Mouse (Mus musculus) lung, adult 2 months (tissue): ENCODE results near the gene Maml2. TPM values are rescaled to one million over a fixed set of nuclear protein-coding genes. Genes with fewer than 3 reads are reported as not detected.

Experiments used
- DNase-seq: peaks from one replicate; pipeline ENCODE4 v3.0.0; 2022
- H3K4me1 ChIP-seq: fragments of 200-500 bp; 2 replicates; pipeline ENCODE4 v1.6.1; 2011; ENCODE audit warnings: low read length; ENCODE audit not compliant: control insufficient read depth, insufficient read depth
- H3K4me3 ChIP-seq: fragments of 200-500 bp; replicated peaks from 2 replicates; pipeline ENCODE3; 2011; ENCODE audit warnings: low read depth, mild to moderate bottlenecking, control low read depth, low read length; ENCODE audit errors: extremely low read depth
- CTCF ChIP-seq: fragments of 200-500 bp; IDR thresholded peaks from 2 replicates; pipeline ENCODE4 v1.5.1; 2011; ENCODE audit warnings: mild to moderate bottlenecking, low read length, control low read depth; ENCODE audit not compliant: insufficient read depth
- POLR2A ChIP-seq: fragments of 200-500 bp; IDR thresholded peaks from 2 replicates; pipeline ENCODE4 v1.6.1; 2011; ENCODE audit warnings: low read depth, mild to moderate bottlenecking, control low read depth, low read length, borderline replicate concordance; ENCODE audit errors: extremely low read depth
- WGBS: fragments of 180-500 bp; shearing (Covaris S2); methylation state at CpG from one replicate; pipeline ENCODE4 v1.1.7; 2018; 5-methylcytosine and 5-hydroxymethylcytosine counted together
- polyA plus RNA-seq: library from polyadenylated mRNA; depleted of rRNA; stranded (reverse); fragments of >200 nt; gene quantifications from 2 replicates; pipeline ENCODE4 v1.2.3, GENCODE M21; 2012

Maml2 gene
- polyA plus RNA-seq, 1 experiment = 17.1 TPM

- WGBS = 39% methylated on average over 5 of the region's 5 CpGs
- DNase-seq = no peak
- Histone ChIP-seq H3K4me3 (no peak overlapping the region), H3K4me1 (peaks cover 21% of the 10 kb centered on the region)
- TF ChIP-seq POLR2A = no peak
- no peak for TF ChIP-seq CTCF
Measured at GRCm38 (mm10) chr9:13483199-13484068, 185.7 kb downstream of the Maml2 start.

DNA sequence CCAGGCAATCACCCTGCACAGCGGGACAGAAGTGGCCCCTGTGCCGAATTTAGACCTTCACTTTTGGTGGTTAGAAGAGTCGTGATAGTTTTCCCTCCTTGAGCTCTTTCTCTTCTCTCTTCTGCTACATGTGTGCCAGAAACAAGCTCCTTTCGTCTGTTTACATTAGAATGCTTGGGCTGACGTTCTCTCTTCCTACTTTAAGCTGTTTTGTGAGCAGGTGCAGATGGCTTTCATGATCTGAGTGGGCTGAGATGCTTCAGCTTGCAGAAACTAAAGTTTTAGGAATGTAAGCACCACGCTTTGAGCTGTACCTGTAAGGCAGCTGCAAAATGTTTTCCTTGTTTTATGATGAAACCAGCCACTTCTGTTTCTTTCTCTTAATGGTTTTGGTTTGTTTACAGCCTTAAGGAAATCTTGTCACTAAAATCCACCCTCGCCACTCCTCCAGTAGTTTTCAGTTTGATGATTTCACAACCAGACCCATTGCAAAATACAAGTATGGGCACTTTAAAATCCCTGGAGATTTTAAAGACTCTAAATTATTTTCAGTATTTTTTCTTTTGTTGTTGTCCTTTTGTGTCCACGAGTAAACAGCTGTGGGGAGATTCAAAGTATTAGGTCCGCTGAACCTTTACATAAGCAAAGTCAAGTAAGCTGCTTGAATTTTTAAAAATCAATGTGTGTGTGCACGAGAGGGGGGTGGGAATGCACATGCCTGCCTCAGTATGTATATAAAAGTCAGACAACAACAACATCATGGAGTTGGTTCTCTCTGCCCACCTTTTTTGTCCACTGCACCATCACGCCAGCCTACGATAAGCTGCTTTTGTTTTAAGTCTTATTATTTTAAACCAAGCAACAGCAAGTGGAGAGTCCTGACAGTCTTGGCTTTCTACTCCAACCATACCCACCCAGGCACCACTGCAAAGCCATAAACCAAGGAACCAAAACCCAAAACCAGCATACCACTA is 186.8 kb downstream of the Maml2 start:
- TF ChIP-seq POLR2A = no peak
- TF ChIP-seq CTCF = no peak
- DNase-seq = no peak
- WGBS = 33% methylated on average over 12 of the region's 12 CpGs
- Histone ChIP-seq H3K4me3 (peak overlapping the region; percentile 13), H3K4me1 (peaks cover 21% of the 10 kb centered on the region)

GRCm38 (mm10) chr9:13485914-13486313 is 188.2 kb downstream of the Maml2 start:
- DNase-seq = no peak
- Histone ChIP-seq H3K4me1 (peaks cover 21% of the 10 kb centered on the region), H3K4me3 (no peak overlapping the region)
- 54% methylated on average over 1 of the region's 1 CpGs for WGBS
- TF ChIP-seq CTCF (no peak), POLR2A (no peak)

DNA sequence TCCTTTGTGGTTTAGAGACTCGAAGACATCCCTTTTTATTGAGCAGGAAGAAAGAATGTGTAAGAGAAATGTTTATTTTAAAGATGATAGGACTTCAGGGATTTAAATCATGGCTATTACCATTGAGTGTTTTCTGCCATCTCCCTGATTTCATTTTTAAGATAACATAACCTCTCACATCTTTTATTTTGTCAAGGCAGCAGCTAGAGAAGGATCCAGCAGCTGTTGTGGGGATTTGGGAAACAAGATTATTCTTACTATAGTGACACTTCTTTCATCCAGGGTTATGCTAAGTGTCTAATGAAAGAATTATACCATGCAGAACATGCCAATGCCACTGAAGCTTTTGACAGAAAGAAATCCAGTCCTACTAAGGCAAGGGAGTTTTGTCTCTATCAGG is 193.3 kb downstream of the Maml2 start:
- 32% methylated on average over 1 of the region's 1 CpGs for WGBS
- H3K4me3 ChIP-seq = no peak overlapping the region
- peaks cover 11% of the 10 kb centered on the region; the same call in 1 of the 2 replicates for H3K4me1 ChIP-seq
- DNase-seq = no peak
- TF ChIP-seq CTCF (no peak), POLR2A (no peak)

GRCm38 (mm10) chr9:13491854-13492620 is 194.3 kb downstream of the Maml2 start:
- WGBS = 55% methylated on average over 9 of the region's 9 CpGs
- H3K4me3 ChIP-seq = no peak overlapping the region
- no peak for TF ChIP-seq POLR2A
- no peak for TF ChIP-seq CTCF
- DNase-seq = no peak
- H3K4me1 ChIP-seq = peaks cover 11% of the 10 kb centered on the region

GRCm38 (mm10) chr9:13492807-13493206 is 195.1 kb downstream of the Maml2 start:
- no peak for DNase-seq
- Histone ChIP-seq H3K4me1 (peaks cover 16% of the 10 kb centered on the region), H3K4me3 (no peak overlapping the region)
- 66% methylated on average over 2 of the region's 2 CpGs for WGBS
- no peak for TF ChIP-seq CTCF
- no peak for TF ChIP-seq POLR2A

GRCm38 (mm10) chr9:13493746-13494145 is 196.0 kb downstream of the Maml2 start:
- 83% methylated on average over 2 of the region's 2 CpGs for WGBS
- DNase-seq = no peak
- Histone ChIP-seq H3K4me3 (no peak overlapping the region), H3K4me1 (peaks cover 24% of the 10 kb centered on the region)
- TF ChIP-seq POLR2A = no peak
- no peak for TF ChIP-seq CTCF

GRCm38 (mm10) chr9:13495530-13495929 is 197.8 kb downstream of the Maml2 start:
- TF ChIP-seq POLR2A = no peak
- no peak for TF ChIP-seq CTCF
- Histone ChIP-seq H3K4me3 (no peak overlapping the region), H3K4me1 (peaks cover 24% of the 10 kb centered on the region)
- no peak for DNase-seq

GRCm38 (mm10) chr9:13497016-13497415 is 199.3 kb downstream of the Maml2 start:
- no peak for DNase-seq
- no peak overlapping the region for H3K4me3 ChIP-seq
- H3K4me1 ChIP-seq = peaks cover 17% of the 10 kb centered on the region
- WGBS = 72% methylated on average over 3 of the region's 3 CpGs
- no peak for TF ChIP-seq CTCF
- TF ChIP-seq POLR2A = no peak
